Mouse (Mus musculus) CD8-positive naive resting alpha-beta T cell, adult 2 months (primary cell): Measurements from ENCODE around the gene Gabrg3.

Experiments
- DNase-seq, 2 experiments: peaks; one replicate each; pipeline ENCODE4 v3.0.0; 2022; ENCODE audit warnings: low read depth in 2 of 2, low spot score in 2 of 2

Gene Gabrg3

DNA sequence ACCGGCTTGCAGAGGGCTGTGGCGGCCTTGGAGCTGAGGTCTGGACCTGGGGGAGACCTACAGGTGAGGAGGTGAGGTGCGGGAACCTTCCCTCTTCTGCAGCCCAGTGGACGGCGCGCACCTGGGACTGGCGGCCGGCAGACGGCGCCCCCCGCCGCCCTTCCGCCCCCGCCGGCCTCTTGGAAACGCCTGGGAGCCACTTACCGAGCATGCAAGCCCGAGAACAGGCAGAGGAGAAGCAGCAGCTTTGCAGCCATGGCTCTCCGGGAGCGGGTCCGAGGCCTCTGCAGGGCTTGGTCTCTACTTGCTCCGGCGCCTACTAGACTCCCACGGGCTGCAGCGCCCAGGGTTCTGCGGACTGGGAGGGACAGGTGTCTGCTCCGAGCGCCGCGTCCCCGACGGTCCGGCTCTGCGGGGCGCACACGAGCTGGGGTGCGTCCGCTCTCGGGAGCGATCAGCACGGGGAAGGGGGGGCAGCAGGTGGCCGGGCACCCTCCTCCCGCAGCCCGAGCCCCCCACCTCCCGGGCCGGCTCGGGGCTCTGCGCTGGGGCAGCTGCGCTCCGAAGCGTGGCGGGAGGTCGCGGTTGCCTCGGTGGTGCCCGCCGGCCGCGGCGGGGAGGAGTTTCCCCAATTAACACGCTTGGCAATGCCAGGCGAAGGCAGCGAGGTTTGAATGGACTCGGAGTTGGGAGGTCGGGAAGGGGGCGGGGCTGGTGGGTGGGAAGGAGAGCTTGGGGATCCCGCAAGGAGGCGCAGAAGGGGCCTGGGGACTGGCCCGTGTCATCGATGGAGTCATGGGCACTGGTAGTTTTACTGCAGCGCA is at the start of gene Gabrg3:
Gene Gabrg3, minus strand, starts transcription at position 672 of the 824 bp plus-strand sequence.
- no peak for DNase-seq

DNA sequence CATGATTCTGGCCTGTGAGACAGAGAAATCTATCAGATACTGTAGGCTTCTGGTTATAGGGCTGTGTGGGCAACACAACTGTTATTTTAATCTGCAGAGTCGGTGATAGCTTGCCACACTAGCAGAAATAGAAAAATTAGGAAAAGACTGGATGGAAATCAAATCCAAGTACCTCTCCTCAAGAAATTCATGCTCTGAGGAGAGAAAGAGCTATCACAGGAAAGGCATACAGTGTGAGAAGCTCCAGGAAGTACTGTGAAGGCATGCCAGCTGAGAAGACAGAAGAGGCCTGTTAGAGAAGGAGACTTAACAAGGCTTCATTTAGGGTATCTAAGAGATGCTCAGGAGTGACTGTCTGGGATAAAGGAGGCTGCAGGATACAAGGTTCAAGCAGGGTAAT is 35.7 kb upstream of the Gabrg3 start:
- no peak for DNase-seq

DNA sequence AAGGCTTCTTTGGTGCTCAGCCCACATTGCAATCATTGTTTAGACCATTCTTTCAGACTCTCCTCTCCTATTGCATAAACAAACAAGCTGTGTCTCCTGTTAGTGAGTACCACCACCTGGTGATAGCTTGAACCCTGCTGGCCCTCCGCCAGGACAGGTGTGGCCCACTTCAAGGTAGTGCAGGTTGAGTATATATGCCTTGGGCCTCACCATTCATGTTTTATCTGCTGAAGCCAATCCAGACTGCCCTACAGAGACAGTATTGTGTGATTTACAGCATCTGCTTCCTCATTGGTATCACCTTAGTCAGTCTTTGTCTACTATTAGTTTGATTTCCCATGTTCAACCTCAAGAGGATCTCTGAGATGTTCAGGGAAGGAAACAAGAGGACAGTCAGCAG is 34.1 kb upstream of the Gabrg3 start:
- DNase-seq, result no peak

DNA sequence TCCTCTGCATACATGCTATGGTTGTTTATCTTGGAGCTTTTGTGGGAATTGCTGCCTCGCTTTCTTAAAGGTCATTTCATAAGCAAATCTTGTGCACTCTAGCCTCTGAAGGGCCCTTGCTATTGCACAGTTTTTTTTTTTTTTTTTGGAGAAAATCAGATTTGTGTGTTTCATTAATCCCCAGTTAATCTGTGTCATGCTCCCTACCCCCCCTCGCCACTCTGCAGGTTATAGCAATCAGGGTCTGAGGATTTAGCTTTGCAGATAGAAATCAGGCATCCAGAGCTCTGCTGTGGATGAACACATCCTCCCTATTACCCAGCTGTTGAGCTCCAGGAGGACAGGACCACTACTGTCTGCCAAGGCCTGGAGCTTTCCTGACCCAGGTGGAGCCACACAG is 32.4 kb upstream of the Gabrg3 start, which contains the start of gene Gabrb3:
Gene Gabrb3, plus strand, starts transcription at position 301 of the 400 bp plus-strand sequence.
- no peak for DNase-seq

DNA sequence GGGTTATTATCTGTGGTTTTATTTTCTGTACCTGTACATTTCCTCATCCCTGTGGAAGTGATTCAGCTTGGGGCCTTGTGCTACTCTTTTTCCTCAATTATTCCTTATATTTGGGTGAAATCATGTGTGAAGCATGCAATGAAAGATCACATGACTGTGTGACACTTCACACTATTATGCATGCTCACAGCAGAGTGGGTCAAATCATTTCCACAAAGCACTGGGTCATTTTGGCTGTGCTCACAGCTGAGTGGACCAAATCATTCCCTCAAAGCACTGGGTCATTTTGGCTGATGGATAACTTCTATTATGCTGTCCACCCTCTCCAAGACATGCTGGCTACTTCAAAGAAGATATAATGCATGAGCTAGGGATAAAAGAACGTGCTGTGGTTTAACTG is 25.9 kb upstream of the Gabrg3 start:
- no peak for DNase-seq

DNA sequence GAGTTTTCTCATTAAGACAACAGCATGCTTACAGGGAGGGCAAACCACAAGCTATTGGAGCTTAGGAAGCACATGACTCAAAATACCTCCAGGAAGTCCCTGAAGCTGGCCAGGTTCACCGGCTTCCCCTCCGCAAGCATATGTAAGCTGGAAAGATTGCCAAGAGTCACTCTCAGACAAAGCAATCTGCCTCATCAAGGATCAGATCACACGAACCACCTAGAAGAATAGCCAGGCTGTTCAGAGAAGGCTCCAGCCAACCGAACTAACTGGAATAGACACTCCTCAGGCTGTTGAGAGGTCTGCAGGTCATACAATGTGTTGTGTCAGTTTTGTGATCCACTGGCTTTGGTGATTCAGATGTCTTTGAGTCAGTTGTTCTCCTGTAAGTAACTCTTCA is 24.2 kb upstream of the Gabrg3 start:
- DNase-seq, result no peak

GRCm38 (mm10) chr7:57393551-57393950 is 6.6 kb upstream of the Gabrg3 start:
- DNase-seq, result no peak

GRCm38 (mm10) chr7:57390046-57390445 is 3.1 kb upstream of the Gabrg3 start:
- DNase-seq, result no peak

DNA sequence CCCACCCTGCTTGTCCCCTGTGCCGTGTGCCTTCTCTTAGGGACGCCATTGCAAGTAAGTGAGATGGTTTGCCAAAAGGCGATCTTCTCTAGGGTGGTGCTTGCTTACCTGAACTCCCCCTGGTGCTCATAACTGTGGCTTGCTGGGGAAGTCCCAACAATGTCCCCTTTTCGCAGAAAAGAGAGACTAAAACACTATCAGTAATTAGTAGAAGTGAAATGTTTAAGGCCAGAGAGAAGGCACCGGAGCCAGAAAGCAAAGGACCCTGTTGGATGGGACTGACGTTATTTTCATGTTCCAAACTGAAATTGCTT is 310 bp upstream of the Gabrg3 start:
- DNase-seq, result no peak

DNA sequence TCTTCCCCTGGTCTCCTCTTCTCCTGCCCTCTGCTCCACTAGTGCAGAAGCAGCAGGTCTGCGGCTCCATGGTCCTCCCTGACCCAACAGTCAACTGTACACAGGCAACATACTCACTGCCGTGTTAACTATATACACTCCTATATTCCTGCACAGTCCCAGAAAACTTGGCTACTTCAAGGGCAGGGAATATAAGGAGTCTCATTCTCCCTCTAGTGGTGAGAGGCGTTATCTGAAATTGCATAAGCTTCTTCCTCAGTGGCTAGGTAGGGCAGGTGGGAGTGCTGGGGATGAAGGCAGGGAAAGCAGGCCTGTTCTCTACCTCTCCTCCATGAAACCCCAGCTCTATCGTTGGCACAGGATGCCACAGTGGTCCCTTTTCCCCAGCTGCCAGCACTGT is 2.9 kb downstream of the Gabrg3 start:
- DNase-seq, result no peak

GRCm38 (mm10) chr7:57366013-57366390 is 21.0 kb downstream of the Gabrg3 start:
- DNase-seq, result no peak

DNA sequence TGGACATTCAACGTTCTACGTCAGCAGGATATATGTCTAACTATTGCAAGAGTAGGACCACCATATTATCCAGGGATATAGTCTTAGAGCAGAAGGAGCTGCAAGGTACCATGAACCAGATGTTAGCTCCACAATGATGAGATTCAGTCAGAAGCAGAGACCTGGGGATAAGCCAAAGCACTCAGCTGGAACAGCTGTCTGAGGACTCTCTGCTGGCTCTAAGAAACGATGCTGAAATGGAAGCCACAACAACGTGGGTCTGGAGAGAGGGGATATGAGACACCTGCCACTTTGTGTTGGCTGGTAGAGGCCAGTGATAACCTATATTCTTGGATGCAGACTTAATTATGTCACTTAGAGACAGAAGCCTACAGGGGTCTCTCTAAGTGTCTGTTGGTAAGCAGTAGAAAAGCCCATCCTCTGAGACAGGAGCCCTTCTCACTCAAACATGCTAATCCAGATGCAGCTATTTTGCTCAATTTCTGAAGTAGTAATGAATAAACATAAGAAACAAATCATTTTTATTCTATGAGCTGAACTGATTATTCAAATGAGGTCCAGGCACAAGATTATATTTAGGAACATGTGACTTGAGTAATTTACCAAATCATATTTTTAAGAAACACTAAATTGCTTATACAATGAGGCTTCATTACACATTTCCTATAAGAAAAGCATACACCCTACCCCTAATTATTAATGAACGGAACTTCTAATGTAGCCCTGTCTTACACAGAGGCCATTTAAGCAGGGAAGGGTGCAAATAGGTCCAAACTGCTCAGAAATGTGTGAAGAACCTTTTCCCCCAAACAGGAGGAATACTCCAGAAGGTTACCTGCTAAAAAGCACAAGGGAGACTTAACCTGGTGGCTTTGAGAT is 21.6 kb downstream of the Gabrg3 start:
- DNase-seq, result no peak

GRCm38 (mm10) chr7:57363812-57364211 is 23.2 kb downstream of the Gabrg3 start:
- no peak for DNase-seq

- no peak for DNase-seq
Observed at GRCm38 (mm10) chr7:57357871-57358540, 29.0 kb downstream of the Gabrg3 start.

- no peak for DNase-seq
Observed at GRCm38 (mm10) chr7:57356565-57357301, 30.3 kb downstream of the Gabrg3 start.

GRCm38 (mm10) chr7:57348774-57349173 is 38.2 kb downstream of the Gabrg3 start:
- DNase-seq, result no peak

DNA sequence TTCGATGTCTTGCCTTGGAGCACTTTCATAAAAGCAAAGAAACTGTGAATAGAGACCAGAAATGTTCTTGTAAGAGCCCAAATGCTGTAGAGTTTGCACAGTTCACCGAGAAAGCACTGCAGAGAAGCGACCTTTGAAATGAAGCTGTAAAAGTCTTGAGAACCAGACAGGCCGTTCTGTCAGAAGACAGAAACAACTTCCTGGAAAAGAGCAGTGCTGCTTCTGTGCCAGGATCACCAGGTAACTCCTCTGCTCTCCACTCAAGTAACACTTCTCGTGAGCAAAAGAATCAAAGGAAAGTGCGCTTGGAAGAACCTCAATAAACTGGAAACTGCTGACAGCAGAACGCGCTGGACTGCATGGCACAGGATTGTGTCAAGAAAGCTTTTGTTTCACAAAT is 45.1 kb downstream of the Gabrg3 start:
- no peak for DNase-seq

DNA sequence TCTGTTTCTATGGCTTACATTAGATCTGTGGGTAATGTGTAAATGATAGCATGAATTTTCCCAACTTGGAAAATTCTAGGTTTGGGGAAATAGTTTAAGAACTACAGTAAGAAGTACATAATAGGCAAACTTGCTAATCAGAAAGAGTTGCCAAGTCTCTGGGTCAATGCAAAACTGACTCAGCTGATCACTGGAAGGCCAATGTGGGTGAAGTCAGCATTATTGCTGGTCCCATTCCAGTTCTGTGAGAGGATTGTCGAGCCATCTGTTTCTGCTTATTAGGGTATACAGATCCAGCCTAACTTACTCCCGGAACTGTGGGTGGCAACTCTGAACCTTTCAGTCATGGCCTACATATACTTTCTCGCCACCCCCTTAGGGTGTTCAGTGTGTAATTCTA is 55.8 kb downstream of the Gabrg3 start:
- no peak for DNase-seq

GRCm38 (mm10) chr7:57330240-57330639 is 56.7 kb downstream of the Gabrg3 start:
- no peak for DNase-seq

DNA sequence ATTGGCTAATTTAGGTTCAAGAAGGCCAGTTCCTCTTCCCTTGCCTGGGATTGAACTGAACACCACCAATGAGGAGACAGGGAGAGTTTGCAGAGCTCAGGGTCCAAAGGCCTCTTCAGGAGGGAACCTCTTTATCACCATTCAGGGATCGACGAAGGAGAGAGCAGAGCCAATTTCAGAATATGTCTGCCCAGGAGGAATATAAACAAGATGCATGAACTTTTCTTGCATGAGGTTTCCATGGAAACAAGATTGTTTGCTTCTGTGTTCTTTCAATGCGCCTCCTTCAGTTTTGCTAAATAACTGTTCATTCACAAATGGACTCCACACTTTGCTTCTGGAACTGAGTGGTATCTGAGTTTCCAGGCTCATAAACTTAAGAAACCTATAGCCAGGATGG is 62.5 kb downstream of the Gabrg3 start:
- DNase-seq, result no peak

DNA sequence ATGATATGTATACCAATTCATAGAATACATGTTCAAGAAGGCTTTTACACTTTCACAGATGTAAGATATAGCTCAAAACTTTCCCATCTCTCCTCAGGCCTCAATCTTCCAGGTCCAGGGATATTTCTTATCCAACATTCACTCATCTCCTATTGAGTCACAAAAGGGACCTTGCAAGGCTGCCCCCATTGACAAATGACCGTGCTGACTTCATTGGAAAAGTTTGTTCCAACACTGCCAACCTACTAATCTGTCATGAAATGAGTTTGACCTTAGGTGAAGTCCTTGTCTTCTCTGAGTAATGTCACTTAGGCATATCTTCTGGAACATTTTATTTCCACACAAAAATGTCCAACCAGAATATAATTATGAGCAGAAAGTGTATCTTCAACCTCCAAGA is 64.9 kb downstream of the Gabrg3 start:
- DNase-seq, result no peak
